Mouse (Mus musculus): ENCODE data around the gene Adprm.

GRCm38 (mm10) chr11:67083712-67084340, 31.4 kb upstream of the Adprm start:
- TF ChIP-seq CTCF (IDR thresholded peaks at IDR 0.05; ENCODE audit: low read depth, low read length) (peak; percentile 14), POLR2A (IDR thresholded peaks at IDR 0.05; ENCODE audit: insufficient read depth, low read length) (no peak), EP300 (IDR thresholded peaks at IDR 0.05; ENCODE audit: insufficient read depth, low read depth, low read length) (no peak)

Measured in ES-Bruce4 (cell line).